Mouse (Mus musculus): ENCODE data around the gene Cacna2d3.

The Cacna2d3 gene

DNA sequence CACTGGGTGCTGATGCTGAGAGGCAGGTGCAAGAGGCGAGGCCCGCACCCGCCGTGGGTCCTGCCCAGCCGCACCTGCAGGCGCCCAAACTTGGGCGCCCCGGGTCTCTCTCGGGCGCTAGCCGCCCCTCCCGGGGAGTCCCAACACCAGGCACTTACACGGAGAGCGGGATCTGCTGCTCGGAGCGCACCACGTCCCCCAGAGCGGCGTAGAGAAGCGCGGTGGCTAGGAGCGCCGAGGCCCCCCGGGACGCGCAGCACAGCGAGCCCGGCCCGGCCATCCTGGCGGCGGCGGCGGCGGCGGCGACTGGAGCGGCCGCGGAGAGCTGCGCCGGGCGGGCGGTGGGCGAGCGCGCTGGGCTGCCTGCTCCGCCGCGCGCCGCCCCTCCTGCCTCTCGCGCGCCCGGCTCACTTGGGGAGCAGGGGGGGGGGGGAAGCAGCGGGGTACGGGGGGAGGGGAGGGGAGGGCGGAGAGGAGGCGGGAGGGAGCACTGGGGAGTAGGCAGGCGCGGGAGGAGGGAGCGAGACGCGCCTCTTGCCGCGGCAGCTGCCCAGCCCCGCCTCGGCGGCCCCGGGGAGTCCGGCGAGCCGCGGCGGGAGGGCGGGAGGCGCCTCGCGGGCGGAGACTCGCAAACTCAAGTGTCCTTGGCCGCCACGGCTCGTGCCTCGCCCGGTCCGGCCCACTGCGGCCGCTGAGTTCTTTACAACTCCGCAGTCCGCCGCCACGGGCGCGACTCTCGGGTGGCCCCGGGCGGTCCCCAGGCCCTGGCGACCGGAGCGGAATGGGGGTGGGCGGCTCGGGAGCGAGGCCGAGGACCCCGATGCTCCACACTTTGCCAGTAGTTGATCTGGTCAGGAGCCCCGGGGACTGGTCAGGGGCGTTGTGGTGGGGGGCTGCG is at the start of gene Cacna2d3:
Gene Cacna2d3 (minus strand): TSS at position 377 of the 898 bp plus-strand sequence.
- peak; percentile 27 for DNase-seq (ENCODE audit: low read depth, low spot score)

DNA sequence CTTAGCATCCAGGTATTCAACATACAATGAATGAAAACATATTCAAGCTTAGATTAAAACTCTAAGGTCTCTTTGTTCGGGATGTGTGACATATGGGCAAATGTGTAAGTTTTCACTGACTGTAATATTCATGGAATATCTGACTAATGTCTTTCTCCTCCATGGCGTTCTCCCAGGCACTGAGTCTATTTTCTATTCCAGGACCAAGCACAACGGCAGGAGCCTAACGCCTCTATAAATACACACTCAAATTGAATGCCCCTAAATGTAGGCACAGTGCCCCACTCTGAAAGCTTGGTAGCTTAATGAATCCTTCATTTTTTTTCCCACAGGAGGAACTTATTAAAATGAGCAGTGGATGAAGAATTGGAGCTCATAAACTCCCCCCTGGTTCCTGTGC is 47.8 kb upstream of the Cacna2d3 start:
- no peak for DNase-seq (ENCODE audit: low read depth, low spot score)

- no peak for DNase-seq (ENCODE audit: low read depth, low spot score)
These were observed 31.2 kb upstream of the Cacna2d3 start for GRCm38 (mm10) chr14:29752876-29753275.

GRCm38 (mm10) chr14:29738751-29739150 is 17.1 kb upstream of the Cacna2d3 start:
- DNase-seq (ENCODE audit: low read depth, low spot score), result no peak

- DNase-seq (ENCODE audit: low read depth, low spot score), result no peak
These were observed 8.6 kb upstream of the Cacna2d3 start for GRCm38 (mm10) chr14:29730256-29730655.

- no peak for DNase-seq (ENCODE audit: low read depth, low spot score)
These were observed 7.3 kb upstream of the Cacna2d3 start for GRCm38 (mm10) chr14:29729009-29729408.

GRCm38 (mm10) chr14:29727596-29727995 is 5.9 kb upstream of the Cacna2d3 start:
- DNase-seq (ENCODE audit: low read depth, low spot score), result no peak

DNA sequence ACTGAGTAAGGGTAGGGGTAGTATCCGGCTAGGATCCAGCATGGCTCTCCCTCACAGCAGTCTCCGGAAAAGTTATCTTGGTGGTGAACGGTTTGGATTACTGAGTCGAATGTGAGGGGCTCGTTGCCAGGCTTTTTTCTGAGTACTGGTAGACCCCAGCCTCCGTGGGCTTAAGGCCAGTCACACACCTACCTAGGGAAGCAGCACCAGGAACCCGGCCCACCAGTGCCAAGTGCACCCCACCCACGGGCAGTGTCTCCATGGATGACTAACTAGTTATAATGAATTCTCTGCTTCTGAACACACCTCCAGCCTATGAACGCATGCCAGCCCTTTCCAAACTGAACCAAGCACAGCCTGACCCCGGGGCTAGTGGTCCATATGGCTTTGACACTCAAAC is 1.6 kb upstream of the Cacna2d3 start:
- DNase-seq (ENCODE audit: low read depth, low spot score), result no peak

DNA sequence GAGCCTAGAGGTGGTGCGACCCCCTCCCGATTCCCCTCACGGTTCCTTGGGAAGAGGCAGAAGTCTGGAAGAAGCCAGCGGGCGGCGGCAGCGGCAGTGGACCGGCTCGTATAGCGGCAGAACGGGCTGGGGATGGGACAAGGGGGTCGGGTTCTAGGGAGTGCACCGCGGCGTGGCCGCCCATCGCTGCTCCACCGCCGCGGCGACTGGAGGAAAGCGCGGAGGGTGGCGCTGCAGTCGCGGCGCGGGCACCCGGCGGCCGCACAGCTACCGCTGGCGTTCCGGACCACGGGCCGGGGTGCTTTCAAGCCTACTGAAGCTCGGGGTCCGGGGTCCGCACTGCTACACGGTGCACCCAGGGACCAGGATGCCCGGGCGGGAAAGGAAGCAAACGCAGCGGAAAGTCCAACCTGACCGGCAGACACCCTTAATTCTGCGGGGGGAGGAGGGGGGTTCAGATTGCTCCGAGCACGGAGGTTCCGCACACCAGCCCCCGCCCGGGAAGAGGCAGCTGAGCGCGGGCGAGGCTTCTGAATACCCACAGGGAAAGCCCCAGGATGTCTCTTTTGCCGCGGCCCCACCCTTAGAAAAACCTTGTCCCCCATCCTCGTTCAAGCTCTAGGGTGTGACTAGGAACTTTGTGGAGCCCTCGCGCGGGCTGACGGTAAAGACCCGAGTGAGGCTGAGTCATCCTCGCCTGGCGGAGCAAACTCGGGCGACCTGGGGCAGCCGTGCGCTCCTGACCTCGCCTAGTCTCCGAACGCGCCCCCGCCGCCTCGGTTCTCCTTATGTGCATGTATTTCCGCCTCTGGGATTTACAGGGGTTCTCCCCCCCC is 940 bp upstream of the Cacna2d3 start:
- peak; percentile 26 for DNase-seq (ENCODE audit: low read depth, low spot score)

DNA sequence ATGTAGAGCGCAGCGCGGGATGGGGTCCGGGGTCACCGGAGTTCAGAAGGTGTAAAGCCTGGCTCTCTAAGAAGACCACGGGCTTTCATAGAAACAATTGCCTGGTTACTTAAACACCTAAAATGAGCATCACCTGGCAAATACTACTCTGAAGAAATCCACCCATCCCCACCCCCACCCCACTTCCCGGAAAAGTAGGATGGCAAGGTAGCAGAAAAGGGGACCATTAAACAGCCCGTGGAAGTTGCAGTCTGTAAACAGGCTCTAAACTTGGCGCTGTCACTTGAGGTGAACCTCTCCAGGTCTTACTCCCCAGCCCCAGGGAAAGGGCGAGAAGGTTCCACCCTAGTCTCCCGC is 555 bp downstream of the Cacna2d3 start:
- DNase-seq (ENCODE audit: low read depth, low spot score), result no peak

- DNase-seq (ENCODE audit: low read depth, low spot score), result no peak
These were observed 1.2 kb downstream of the Cacna2d3 start for GRCm38 (mm10) chr14:29720334-29720911.

GRCm38 (mm10) chr14:29712621-29713020 is 9.0 kb downstream of the Cacna2d3 start:
- no peak for DNase-seq (ENCODE audit: low read depth, low spot score)

- no peak for DNase-seq (ENCODE audit: low read depth, low spot score)
These were observed 13.9 kb downstream of the Cacna2d3 start for GRCm38 (mm10) chr14:29707561-29708335.

GRCm38 (mm10) chr14:29702762-29703161 is 18.9 kb downstream of the Cacna2d3 start:
- no peak for DNase-seq (ENCODE audit: low read depth, low spot score)

GRCm38 (mm10) chr14:29696131-29696530 is 25.5 kb downstream of the Cacna2d3 start:
- DNase-seq (ENCODE audit: low read depth, low spot score), result peak; percentile 14

DNA sequence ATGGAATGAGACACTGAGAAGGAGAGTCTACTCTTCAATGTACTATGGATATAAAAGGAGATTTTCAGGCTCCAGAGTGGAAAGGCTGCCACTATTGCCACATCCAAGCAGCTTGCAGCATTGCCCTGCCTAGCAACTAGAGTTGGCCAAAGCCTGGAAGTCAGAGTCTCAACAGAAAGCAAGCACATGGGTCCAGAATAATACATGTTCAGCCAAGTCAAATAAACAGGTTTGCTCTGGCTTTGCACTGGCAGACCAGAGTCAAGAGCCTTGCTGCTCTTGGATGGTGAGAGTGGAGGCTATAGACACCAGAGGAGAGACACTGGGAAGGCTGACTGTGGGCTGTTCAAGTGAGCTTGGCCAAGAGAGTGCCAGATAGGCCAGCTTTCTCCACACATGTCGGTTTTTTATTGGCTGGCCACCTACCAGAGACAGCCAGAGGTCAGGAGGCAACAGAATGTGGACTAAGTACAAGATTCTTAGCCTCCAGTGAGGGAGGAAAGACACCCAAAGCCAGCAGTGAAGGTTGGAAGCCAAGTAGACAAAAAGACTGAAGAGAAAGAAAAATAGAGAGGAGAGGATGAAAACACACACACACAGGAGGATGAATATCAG is 49.1 kb downstream of the Cacna2d3 start:
- no peak for DNase-seq (ENCODE audit: low read depth, low spot score)

DNA sequence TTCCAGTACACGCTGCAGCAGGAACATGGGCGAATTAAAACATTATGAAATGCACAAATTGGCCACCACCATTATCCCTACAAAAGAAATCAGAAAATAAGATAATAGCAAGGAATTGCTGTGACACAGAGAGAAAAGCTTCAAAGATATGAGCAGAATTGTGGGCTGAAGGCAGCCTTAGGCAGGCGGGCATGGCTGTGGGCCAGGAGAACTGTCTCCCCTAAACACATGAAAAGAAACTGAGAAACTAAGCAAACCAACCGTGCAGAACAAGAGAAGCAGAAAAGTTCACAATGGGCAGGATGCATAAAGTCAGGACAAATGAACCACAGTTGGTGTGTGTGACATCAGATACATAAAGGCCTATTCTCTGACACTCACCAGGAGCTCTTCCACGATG is 51.8 kb downstream of the Cacna2d3 start:
- DNase-seq (ENCODE audit: low read depth, low spot score), result no peak

DNA sequence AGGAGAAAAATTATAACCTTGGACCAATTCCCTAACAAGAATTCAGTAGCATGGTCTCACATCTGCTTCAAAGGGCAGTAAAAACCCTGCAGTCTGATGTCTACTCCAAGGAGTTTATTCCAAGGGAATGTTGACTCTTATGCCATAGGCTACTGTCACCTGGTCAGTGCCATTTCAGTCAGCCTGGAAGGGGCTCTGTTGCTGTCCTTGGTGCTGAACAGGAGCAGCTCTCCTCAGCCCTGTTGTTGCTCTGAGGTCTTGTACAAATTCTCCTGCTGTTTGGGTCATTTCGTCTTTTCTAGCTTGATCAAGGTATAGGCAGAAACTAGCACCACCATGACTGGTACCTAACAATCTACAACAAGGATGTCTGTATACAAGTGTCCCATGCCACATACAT is 64.7 kb downstream of the Cacna2d3 start:
- DNase-seq (ENCODE audit: low read depth, low spot score), result peak; percentile 53

- no peak for DNase-seq (ENCODE audit: low read depth, low spot score)
These were observed 71.1 kb downstream of the Cacna2d3 start for GRCm38 (mm10) chr14:29650591-29650990.

GRCm38 (mm10) chr14:29648721-29649120 is 72.9 kb downstream of the Cacna2d3 start:
- DNase-seq (ENCODE audit: low read depth, low spot score), result no peak

- no peak for DNase-seq (ENCODE audit: low read depth, low spot score)
These were observed 76.2 kb downstream of the Cacna2d3 start for GRCm38 (mm10) chr14:29645421-29645820.
